Mouse (Mus musculus) kidney, embryonic 16.5 days (tissue): ENCODE measurements around the gene Zfp335. TPM values are rescaled to one million over a fixed set of nuclear protein-coding genes. Genes with fewer than 3 reads are reported as not detected.

Source experiments
- ATAC-seq: fragments of 200-750 bp; cut with Nextera tagmentation; 2 replicates; pipeline ENCODE4 v1.8.0; 2017; ENCODE audit warnings: moderate TSS enrichment; ENCODE audit not compliant: low FRiP score, low TSS enrichment
- H3K27ac ChIP-seq: fragments of 300-500 bp; sonication (generic); 2 replicates; pipeline ENCODE4 v1.5.1; 2014; ENCODE audit warnings: low read length
- H3K27me3 ChIP-seq: fragments of 300-500 bp; sonication (generic); 2 replicates; pipeline ENCODE4 v1.6.1; 2014; ENCODE audit warnings: low read length, control low read depth, mixed read lengths; ENCODE audit not compliant: insufficient read depth
- H3K36me3 ChIP-seq: fragments of 300-500 bp; sonication (generic); 2 replicates; pipeline ENCODE4 v1.6.1; 2014; ENCODE audit warnings: low read length, control low read depth, mixed read lengths; ENCODE audit not compliant: insufficient read depth
- H3K4me1 ChIP-seq: fragments of 300-500 bp; sonication (generic); 2 replicates; pipeline ENCODE4 v1.6.1; 2014; ENCODE audit warnings: low read length, control low read depth, mixed read lengths; ENCODE audit not compliant: insufficient read depth
- H3K4me2 ChIP-seq: fragments of 300-500 bp; sonication (generic); replicated peaks from 2 replicates; pipeline ENCODE4 v1.6.1; 2014; ENCODE audit warnings: low read depth, low read length
- H3K4me3 ChIP-seq: fragments of 300-500 bp; sonication (generic); 2 replicates; pipeline ENCODE4 v1.5.1; 2014; ENCODE audit warnings: mild to moderate bottlenecking, low read length
- H3K9ac ChIP-seq: fragments of 300-500 bp; sonication (generic); replicated peaks from 2 replicates; pipeline ENCODE4 v1.6.1; 2014; ENCODE audit warnings: low read length
- H3K9me3 ChIP-seq: fragments of 300-500 bp; sonication (generic); 2 replicates; pipeline ENCODE4 v1.6.1; 2016; ENCODE audit warnings: low read length, control low read depth
- WGBS: fragments of 180-500 bp; shearing (Covaris S2); extraction: QIAGEN DNeasy Blood & Tissue Kit; methylation state at CpG from one replicate; pipeline ENCODE4 v1.1.7; 2014; 5-methylcytosine and 5-hydroxymethylcytosine counted together
- polyA plus RNA-seq: library from polyadenylated mRNA; unstranded; fragments of >200 nt; fragmentation: Nextera tagmentation; extraction: Ambion mirVana; gene quantifications from 2 replicates; pipeline ENCODE4 v1.2.1, GENCODE M21; 2015

Gene Zfp335
- polyA plus RNA-seq, 1 experiment from 2014 or later, result 15.1 TPM

- no peaks in the 10 kb centered on the region for H3K36me3 ChIP-seq
- 0 out of 2 replicates have a peak, but pooled peaks cover 6% of the 10 kb centered on the region for H3K27me3 ChIP-seq
- H3K4me2 ChIP-seq, result no peak overlapping the region
- ATAC-seq, result peak; percentile 46
- H3K4me3 ChIP-seq, result no peak overlapping the region
- WGBS, result 38% methylated on average over 11 of the region's 11 CpGs
- no peaks in the 10 kb centered on the region for H3K4me1 ChIP-seq
- no peak overlapping the region for H3K9ac ChIP-seq
- H3K9me3 ChIP-seq, result no peaks in the 10 kb centered on the region
- H3K27ac ChIP-seq, result no peak overlapping the region
These were observed 19.4 kb upstream of the Zfp335 start for GRCm38 (mm10) chr2:164930706-164931581.

GRCm38 (mm10) chr2:164924100-164924857, 12.7 kb upstream of the Zfp335 start:
- H3K27me3 ChIP-seq, result 0 out of 2 replicates have a peak, but pooled peaks cover 3% of the 10 kb centered on the region
- no peak overlapping the region for H3K4me3 ChIP-seq
- 39% methylated on average over 11 of the region's 11 CpGs for WGBS
- H3K9me3 ChIP-seq, result no peaks in the 10 kb centered on the region
- H3K36me3 ChIP-seq, result peaks cover 8% of the 10 kb centered on the region; the same call in 1 of the 2 replicates
- peaks cover 13% of the 10 kb centered on the region for H3K4me1 ChIP-seq
- no peak overlapping the region for H3K4me2 ChIP-seq
- H3K9ac ChIP-seq, result no peak overlapping the region; the same call in 1 of the 2 replicates
- no peak overlapping the region for H3K27ac ChIP-seq
- ATAC-seq, result peak; percentile 72; the same call in 1 of the 2 replicates

DNA sequence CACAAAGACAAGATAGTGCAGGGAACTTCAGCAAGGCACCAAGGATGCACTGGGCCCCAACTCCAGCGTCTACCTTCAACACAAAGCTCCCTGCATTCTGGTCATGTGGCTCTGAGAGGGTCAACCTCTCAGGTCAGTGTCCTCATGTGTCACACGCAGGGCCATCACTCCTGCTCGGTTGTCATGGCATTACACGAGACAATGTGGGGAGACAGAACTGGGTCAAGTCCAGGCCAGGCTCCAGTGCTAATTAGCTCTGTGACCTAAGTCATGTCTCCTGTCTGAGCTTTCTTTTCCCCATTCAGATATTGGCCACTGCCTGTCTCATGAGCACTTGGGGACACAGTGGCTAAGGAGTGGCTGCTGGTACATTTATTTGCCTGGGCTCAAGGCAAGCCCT, 11.7 kb upstream of the Zfp335 start:
- Histone ChIP-seq H3K36me3 (peaks cover 8% of the 10 kb centered on the region; the same call in 1 of the 2 replicates), H3K4me3 (no peak overlapping the region), H3K9ac (no peak overlapping the region), H3K4me1 (peaks cover 13% of the 10 kb centered on the region), H3K27me3 (no peaks in the 10 kb centered on the region), H3K4me2 (no peak overlapping the region), H3K27ac (no peak overlapping the region), H3K9me3 (no peaks in the 10 kb centered on the region)
- 26% methylated on average over 4 of the region's 4 CpGs for WGBS
- no peak for ATAC-seq

GRCm38 (mm10) chr2:164921984-164922383, 10.4 kb upstream of the Zfp335 start:
- H3K4me3 ChIP-seq, result no peak overlapping the region
- peaks cover 13% of the 10 kb centered on the region for H3K4me1 ChIP-seq
- no peak overlapping the region for H3K4me2 ChIP-seq
- WGBS, result 55% methylated on average over 7 of the region's 7 CpGs
- peaks cover 8% of the 10 kb centered on the region; the same call in 1 of the 2 replicates for H3K36me3 ChIP-seq
- no peak for ATAC-seq
- H3K27ac ChIP-seq, result no peak overlapping the region
- H3K9ac ChIP-seq, result no peak overlapping the region
- H3K9me3 ChIP-seq, result no peaks in the 10 kb centered on the region
- H3K27me3 ChIP-seq, result no peaks in the 10 kb centered on the region

DNA sequence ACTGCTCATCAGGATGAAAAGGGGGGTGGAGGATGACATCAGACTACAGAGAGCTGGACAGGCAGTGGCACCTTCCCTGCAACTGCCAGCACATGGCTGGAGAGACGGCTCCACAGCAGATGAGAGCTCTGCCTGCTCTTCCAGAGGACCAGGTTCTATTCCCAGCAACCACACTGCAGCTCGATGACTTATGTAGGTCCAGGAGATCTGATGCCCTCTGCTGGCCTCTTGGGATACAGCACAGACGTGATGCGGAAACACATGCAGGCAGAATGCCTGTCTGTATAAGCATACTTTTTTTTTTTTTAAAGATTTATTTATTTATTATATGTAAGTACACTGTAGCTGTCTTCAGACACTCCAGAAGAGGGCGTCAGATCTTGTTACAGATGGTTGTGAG, 6.8 kb upstream of the Zfp335 start:
- peaks cover 3% of the 10 kb centered on the region for H3K4me1 ChIP-seq
- no peaks in the 10 kb centered on the region for H3K27me3 ChIP-seq
- ATAC-seq, result 0 out of 2 replicates have a peak, but pooled peaks have one; percentile 11
- 64% methylated on average over 4 of the region's 5 CpGs for WGBS
- no peak overlapping the region for H3K4me2 ChIP-seq
- no peaks in the 10 kb centered on the region for H3K9me3 ChIP-seq
- H3K4me3 ChIP-seq, result no peak overlapping the region
- no peak overlapping the region for H3K9ac ChIP-seq
- peaks cover 8% of the 10 kb centered on the region; the same call in 1 of the 2 replicates for H3K36me3 ChIP-seq
- no peak overlapping the region for H3K27ac ChIP-seq

DNA sequence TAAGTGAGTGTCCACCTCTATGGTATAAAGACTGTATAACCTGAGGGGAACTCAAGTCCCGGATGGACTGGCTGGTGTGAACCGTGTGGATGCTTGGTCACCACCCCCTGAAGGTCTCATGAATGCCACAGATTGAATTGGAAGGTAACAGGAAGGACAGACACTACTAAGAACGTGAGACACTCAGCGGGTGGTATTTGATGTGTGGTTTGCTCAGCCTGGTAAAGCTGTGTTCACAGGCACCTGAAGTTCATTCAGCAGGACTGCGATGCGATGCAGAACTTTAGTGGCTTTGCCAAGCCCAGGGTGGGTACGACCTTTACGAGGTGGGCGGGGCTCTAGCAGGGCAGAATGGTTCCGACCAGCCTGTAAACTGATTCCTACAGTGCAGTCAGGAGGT, 5.8 kb upstream of the Zfp335 start:
- Histone ChIP-seq H3K4me2 (no peak overlapping the region), H3K27ac (no peak overlapping the region), H3K36me3 (peaks cover 8% of the 10 kb centered on the region; the same call in 1 of the 2 replicates), H3K4me1 (peaks cover 3% of the 10 kb centered on the region), H3K27me3 (no peaks in the 10 kb centered on the region), H3K4me3 (no peak overlapping the region), H3K9me3 (no peaks in the 10 kb centered on the region), H3K9ac (no peak overlapping the region)
- no peak for ATAC-seq
- 40% methylated on average over 10 of the region's 10 CpGs for WGBS

- no peak for ATAC-seq
- Histone ChIP-seq H3K9ac (no peak overlapping the region), H3K4me2 (no peak overlapping the region), H3K27me3 (no peaks in the 10 kb centered on the region), H3K36me3 (peaks cover 8% of the 10 kb centered on the region; the same call in 1 of the 2 replicates), H3K4me3 (no peak overlapping the region), H3K9me3 (no peaks in the 10 kb centered on the region), H3K27ac (no peak overlapping the region), H3K4me1 (peaks cover 6% of the 10 kb centered on the region)
- 37% methylated on average over 5 of the region's 5 CpGs for WGBS
These were observed 5.3 kb upstream of the Zfp335 start for GRCm38 (mm10) chr2:164916820-164917219.

- Histone ChIP-seq H3K9me3 (no peaks in the 10 kb centered on the region), H3K4me2 (no peak overlapping the region), H3K9ac (no peak overlapping the region), H3K27me3 (no peaks in the 10 kb centered on the region), H3K4me3 (no peak overlapping the region), H3K4me1 (peaks cover 17% of the 10 kb centered on the region), H3K27ac (no peak overlapping the region), H3K36me3 (peaks cover 7% of the 10 kb centered on the region)
- WGBS, result 81% methylated on average over 2 of the region's 2 CpGs
- ATAC-seq, result no peak
These were observed 1.9 kb upstream of the Zfp335 start for GRCm38 (mm10) chr2:164913428-164913786.

DNA sequence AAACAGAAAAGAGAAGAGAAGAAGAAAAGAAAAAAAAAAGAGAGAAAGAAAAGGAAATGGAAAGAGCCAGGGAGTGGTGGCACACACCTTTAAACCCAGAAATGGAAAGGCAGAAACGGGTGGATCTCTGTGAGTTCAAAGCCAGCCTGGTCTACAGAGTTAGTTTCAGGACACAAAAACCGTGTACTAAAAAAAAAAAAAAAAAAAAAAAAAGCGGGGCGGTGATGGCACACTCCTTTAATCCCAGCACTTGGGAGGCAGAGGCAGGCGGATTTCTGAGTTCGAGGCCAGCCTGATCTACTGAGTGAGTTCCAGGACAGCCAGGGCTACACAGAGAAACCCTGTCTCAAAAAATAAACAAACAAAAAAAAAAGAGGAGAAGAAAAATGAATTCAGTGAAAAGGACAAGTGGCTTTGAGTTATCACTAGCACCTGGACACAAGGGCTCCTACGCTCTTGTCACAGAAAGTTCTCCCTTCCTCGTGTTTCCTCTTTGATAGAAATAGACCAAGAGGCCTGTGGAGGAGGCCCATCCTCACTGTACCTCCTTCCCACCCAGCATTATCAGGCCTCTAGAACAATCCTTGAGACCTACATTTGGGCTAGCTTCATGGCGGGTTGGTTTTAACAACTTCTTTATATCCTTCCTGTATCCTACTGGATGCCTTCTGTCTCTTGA, 1.3 kb upstream of the Zfp335 start:
- no peaks in the 10 kb centered on the region for H3K9me3 ChIP-seq
- no peak overlapping the region for H3K4me2 ChIP-seq
- ATAC-seq, result no peak
- 84% methylated on average over 9 of the region's 9 CpGs for WGBS
- no peaks in the 10 kb centered on the region for H3K27me3 ChIP-seq
- no peak overlapping the region for H3K4me3 ChIP-seq
- H3K27ac ChIP-seq, result no peak overlapping the region
- H3K4me1 ChIP-seq, result peaks cover 17% of the 10 kb centered on the region
- H3K9ac ChIP-seq, result no peak overlapping the region; the same call in 1 of the 2 replicates
- H3K36me3 ChIP-seq, result peaks cover 12% of the 10 kb centered on the region
